Mouse (Mus musculus) MEL (cell line): ENCODE results near the gene Tenm3. TPM values are rescaled to one million over a fixed set of nuclear protein-coding genes. Genes with fewer than 3 reads are reported as not detected.

Source experiments
- DNase-seq: peaks from one replicate; pipeline ENCODE4 v3.0.0; 2011; ENCODE audit warnings: low read depth, low spot score
- H3K27ac ChIP-seq: 2 replicates; pipeline ENCODE4 v1.5.1; 2012; ENCODE audit warnings: low read depth, mild to moderate bottlenecking, control low read depth, low read length, moderate library complexity; ENCODE audit not compliant: control insufficient read depth
- H3K27me3 ChIP-seq, 2 experiments: fragments of 150-350 bp in 1 of 2; sonication (generic) in 1 of 2; 2 replicates each; pipeline ENCODE4 v1.6.1; 2012; ENCODE audit warnings: low read length in 2 of 2, mild to moderate bottlenecking in 2 of 2, improper control_type of control experiment in 1 of 2, moderate library complexity in 1 of 2; ENCODE audit not compliant: insufficient read depth in 2 of 2, control insufficient read depth in 1 of 2
- H3K36me3 ChIP-seq, 2 experiments: 2 replicates each; pipeline ENCODE4 v1.6.1; 2012 to 2014; ENCODE audit warnings: low read length in 2 of 2, improper control_type of control experiment in 1 of 2, inconsistent platforms in 1 of 2, mild to moderate bottlenecking in 1 of 2; ENCODE audit not compliant: insufficient read depth in 2 of 2, control insufficient read depth in 1 of 2
- H3K4me1 ChIP-seq, 2 experiments: fragments of 150-350 bp in 1 of 2; sonication (generic) in 1 of 2; 2 replicates each; pipeline ENCODE4 v1.6.1; 2012; ENCODE audit warnings: low read length in 2 of 2, improper control_type of control experiment in 1 of 2, mild to moderate bottlenecking in 1 of 2; ENCODE audit not compliant: insufficient read depth in 2 of 2, control insufficient read depth in 1 of 2
- H3K4me3 ChIP-seq, 2 experiments: fragments of 150-350 bp in 1 of 2; sonication (generic) in 1 of 2; 2 replicates each; pipeline ENCODE4 v1.5.1; 2012; ENCODE audit warnings: low read depth in 2 of 2, low read length in 2 of 2, mild to moderate bottlenecking in 2 of 2, moderate library complexity in 2 of 2, control low read depth in 1 of 2, improper control_type of control experiment in 1 of 2; ENCODE audit not compliant: control insufficient read depth in 1 of 2, insufficient read depth in 1 of 2
- H3K79me2 ChIP-seq: 2 replicates; pipeline ENCODE4 v1.6.1; 2012; ENCODE audit warnings: mild to moderate bottlenecking, low read length, moderate library complexity; ENCODE audit not compliant: control insufficient read depth, poor library complexity, insufficient read depth
- H3K9ac ChIP-seq: 2 replicates; pipeline ENCODE4 v1.6.1; 2012; ENCODE audit warnings: low read depth, mild to moderate bottlenecking, control low read depth, low read length, moderate library complexity; ENCODE audit not compliant: control insufficient read depth, poor library complexity, severe bottlenecking
- H3K9me3 ChIP-seq: fragments of 150-350 bp; sonication (generic); replicated peaks from 2 replicates; pipeline ENCODE4 v1.6.1; 2012; ENCODE audit warnings: mild to moderate bottlenecking, low read length, improper control_type of control experiment, moderate library complexity; ENCODE audit not compliant: insufficient read depth
- BHLHE40 ChIP-seq: IDR thresholded peaks from 2 replicates; pipeline ENCODE4 v1.6.1; 2012; ENCODE audit warnings: low read depth, mild to moderate bottlenecking, inconsistent platforms, low read length, improper control_type of control experiment, borderline replicate concordance
- CHD1 ChIP-seq: IDR thresholded peaks from 2 replicates; pipeline ENCODE4 v1.6.1; 2012; ENCODE audit warnings: low read depth, mild to moderate bottlenecking, inconsistent platforms, low read length, improper control_type of control experiment
- E2F4 ChIP-seq: IDR thresholded peaks from 2 replicates; pipeline ENCODE4 v1.6.1; 2011; ENCODE audit warnings: low read depth, low read length, improper control_type of control experiment, borderline replicate concordance
- ELF1 ChIP-seq: IDR thresholded peaks from 2 replicates; pipeline ENCODE4 v1.6.1; 2014; ENCODE audit warnings: low read depth, mild to moderate bottlenecking, inconsistent platforms, low read length, improper control_type of control experiment, moderate library complexity
- EP300 ChIP-seq, 2 experiments: IDR thresholded peaks; 2 replicates each; pipeline ENCODE4 v1.6.1; 2011; ENCODE audit warnings: improper control_type of control experiment in 2 of 2, low read length in 2 of 2, low read depth in 1 of 2, mild to moderate bottlenecking in 1 of 2
- GABPA ChIP-seq: IDR thresholded peaks from 2 replicates; pipeline ENCODE4 v1.6.1; 2012; ENCODE audit warnings: low read depth, mild to moderate bottlenecking, inconsistent platforms, low read length, improper control_type of control experiment, moderate library complexity
- GATA1 ChIP-seq: IDR thresholded peaks from 2 replicates; pipeline ENCODE4 v1.6.1; 2011; ENCODE audit warnings: low read depth, low read length, improper control_type of control experiment
- HCFC1 ChIP-seq: IDR thresholded peaks from 2 replicates; pipeline ENCODE4 v1.6.1; 2012; ENCODE audit warnings: low read depth, mild to moderate bottlenecking, inconsistent platforms, low read length, improper control_type of control experiment, moderate library complexity
- KAT2A ChIP-seq: conservative IDR thresholded peaks from 2 replicates; pipeline ENCODE4 v1.6.1; 2012; ENCODE audit warnings: low read depth, low read length, improper control_type of control experiment, inconsistent platforms
- MEF2A ChIP-seq: IDR thresholded peaks from 2 replicates; pipeline ENCODE4 v1.6.1; 2014; ENCODE audit warnings: low read depth, mild to moderate bottlenecking, inconsistent platforms, low read length, improper control_type of control experiment; ENCODE audit not compliant: poor library complexity, insufficient replicate concordance, severe bottlenecking; ENCODE audit errors: extremely low read depth
- MXI1 ChIP-seq: IDR thresholded peaks from 2 replicates; pipeline ENCODE4 v1.6.1; 2011; ENCODE audit warnings: mild to moderate bottlenecking, low read depth, low read length, improper control_type of control experiment
- NELFE ChIP-seq: IDR thresholded peaks from 2 replicates; pipeline ENCODE4 v1.6.1; 2011; ENCODE audit warnings: low read depth, low read length, improper control_type of control experiment
- POLR2AphosphoS2 ChIP-seq: IDR thresholded peaks from 2 replicates; pipeline ENCODE4 v1.6.1; 2011; ENCODE audit warnings: low read length, improper control_type of control experiment
- POLR2AphosphoS5 ChIP-seq: IDR thresholded peaks from 2 replicates; pipeline ENCODE4 v1.6.1; 2012; ENCODE audit warnings: low read depth, borderline replicate concordance, mild to moderate bottlenecking, inconsistent platforms, low read length, moderate library complexity, mixed read lengths
- RAD21 ChIP-seq: IDR thresholded peaks from 2 replicates; pipeline ENCODE4 v1.6.1; 2011; ENCODE audit warnings: mild to moderate bottlenecking, low read depth, low read length, improper control_type of control experiment
- RCOR1 ChIP-seq: IDR thresholded peaks from 2 replicates; pipeline ENCODE4 v1.6.1; 2012; ENCODE audit warnings: low read depth, mild to moderate bottlenecking, inconsistent platforms, low read length, improper control_type of control experiment
- SIN3A ChIP-seq: IDR thresholded peaks from 2 replicates; pipeline ENCODE4 v1.6.1; 2012; ENCODE audit warnings: low read length, improper control_type of control experiment, inconsistent platforms
- SMC3 ChIP-seq: IDR thresholded peaks from 2 replicates; pipeline ENCODE4 v1.6.1; 2011; ENCODE audit warnings: low read depth, low read length, improper control_type of control experiment
- TAL1 ChIP-seq: IDR thresholded peaks from 2 replicates; pipeline ENCODE4 v1.6.1; 2012; ENCODE audit warnings: mild to moderate bottlenecking, inconsistent platforms, low read length, moderate library complexity, mixed read lengths
- TBP ChIP-seq: IDR thresholded peaks from 2 replicates; pipeline ENCODE4 v1.8.0; 2011; ENCODE audit warnings: low read depth, low read length, improper control_type of control experiment
- TCF12 ChIP-seq: IDR thresholded peaks from 2 replicates; pipeline ENCODE4 v1.6.1; 2014; ENCODE audit warnings: low read depth, mild to moderate bottlenecking, inconsistent platforms, low read length, improper control_type of control experiment, moderate library complexity
- USF1 ChIP-seq: IDR thresholded peaks from 2 replicates; pipeline ENCODE4 v1.6.1; 2014; ENCODE audit warnings: low read depth, mild to moderate bottlenecking, inconsistent platforms, low read length, improper control_type of control experiment, moderate library complexity
- USF2 ChIP-seq, 2 experiments: IDR thresholded peaks; 2 replicates each; pipeline ENCODE4 v1.6.1; 2011 to 2012; ENCODE audit warnings: improper control_type of control experiment in 2 of 2, low read length in 2 of 2, borderline replicate concordance in 1 of 2, inconsistent platforms in 1 of 2, low read depth in 1 of 2, mild to moderate bottlenecking in 1 of 2; ENCODE audit not compliant: insufficient read depth in 1 of 2
- ZC3H11A ChIP-seq: IDR thresholded peaks from 2 replicates; pipeline ENCODE4 v1.6.1; 2012; ENCODE audit warnings: low read depth, mild to moderate bottlenecking, inconsistent platforms, low read length, improper control_type of control experiment
- ZKSCAN1 ChIP-seq: IDR thresholded peaks from 2 replicates; pipeline ENCODE4 v1.6.1; 2012; ENCODE audit warnings: low read depth, mild to moderate bottlenecking, inconsistent platforms, low read length, improper control_type of control experiment, moderate library complexity
- ZMIZ1 ChIP-seq: IDR thresholded peaks from 2 replicates; pipeline ENCODE4 v1.6.1; 2012; ENCODE audit warnings: low read depth, mild to moderate bottlenecking, inconsistent platforms, low read length, improper control_type of control experiment, moderate library complexity
- polyA plus RNA-seq, 2 experiments: library from polyadenylated mRNA; stranded (reverse) in 1 of 2; unstranded in 1 of 2; fragments of >175 nt in 1 of 2; fragments of >200 nt in 1 of 2; gene quantifications; 2 replicates each; pipeline versions ENCODE4 v1.2.1 to v1.2.4; 2012; ENCODE audit warnings: low replicate concordance in 2 of 2, low read depth in 1 of 2; ENCODE audit not compliant: insufficient read length in 2 of 2, insufficient read depth in 1 of 2, missing spikeins in 1 of 2
- total RNA-seq: library from RNA; depleted of rRNA; stranded (reverse); fragments of 300-350 nt; gene quantifications from 2 replicates; pipeline ENCODE4 v1.2.3, GENCODE M21; 2012

Tenm3 gene
- total and polyA plus RNA-seq, 3 experiments: not detected

DNA sequence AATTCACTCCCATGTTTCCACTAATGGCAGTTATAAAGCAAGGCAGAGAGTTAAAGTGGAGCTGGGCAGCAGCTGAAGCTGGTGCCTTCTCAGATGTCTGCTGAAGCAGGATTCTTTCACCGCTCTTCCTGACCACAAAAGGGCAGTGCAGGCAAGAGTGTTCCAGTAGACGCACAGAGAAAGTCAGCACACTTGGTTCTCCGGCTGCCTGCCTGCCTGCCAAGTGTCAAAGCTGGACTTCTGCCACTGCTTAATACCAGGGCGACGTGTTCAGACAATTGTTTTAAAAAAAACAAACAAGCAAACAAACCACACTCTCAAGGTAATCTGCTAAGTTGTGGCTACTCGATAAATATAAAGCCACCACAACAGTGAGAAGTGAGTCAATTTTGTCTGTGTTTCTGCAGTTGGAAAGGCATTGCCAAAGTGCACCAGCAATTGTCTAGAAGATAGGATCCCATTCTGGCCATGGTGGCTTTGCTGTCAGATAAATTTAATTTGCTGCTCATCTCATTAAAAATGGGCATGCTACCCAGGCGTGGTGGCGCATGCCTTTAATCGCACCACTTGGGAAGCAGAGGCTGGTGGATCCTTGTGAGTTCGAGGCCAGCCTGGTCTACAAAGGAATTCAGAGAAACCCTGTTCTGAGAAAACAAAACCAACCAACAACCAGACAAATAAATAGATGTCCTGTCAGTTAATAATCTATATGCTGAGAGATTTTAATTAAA lies 152.9 kb downstream of the Tenm3 start:
- Histone ChIP-seq H3K4me1 (no peaks in the 10 kb centered on the region), H3K36me3 (no peaks in the 10 kb centered on the region), H3K9ac (no peak overlapping the region), H3K27me3 (no peaks in the 10 kb centered on the region), H3K79me2 (no peaks in the 10 kb centered on the region), H3K27ac (no peak overlapping the region), H3K4me3 (no peak overlapping the region), H3K9me3 (no peaks in the 10 kb centered on the region)
- TF ChIP-seq ZKSCAN1: no peak
- no peak for TF ChIP-seq CHD1
- no peak for TF ChIP-seq EP300 (IDR thresholded peaks at IDR 0.05; ENCODE audit: low read depth in 1 of 2, low read length in 2 of 2)
- TF ChIP-seq TAL1: no peak
- TF ChIP-seq SMC3: no peak
- TF ChIP-seq HCFC1: no peak
- TF ChIP-seq SIN3A: no peak
- TF ChIP-seq TCF12: no peak
- no peak for TF ChIP-seq GATA1
- TF ChIP-seq E2F4: no peak
- no peak for TF ChIP-seq ELF1
- no peak for TF ChIP-seq KAT2A
- TF ChIP-seq ZC3H11A: no peak
- no peak for DNase-seq

DNA sequence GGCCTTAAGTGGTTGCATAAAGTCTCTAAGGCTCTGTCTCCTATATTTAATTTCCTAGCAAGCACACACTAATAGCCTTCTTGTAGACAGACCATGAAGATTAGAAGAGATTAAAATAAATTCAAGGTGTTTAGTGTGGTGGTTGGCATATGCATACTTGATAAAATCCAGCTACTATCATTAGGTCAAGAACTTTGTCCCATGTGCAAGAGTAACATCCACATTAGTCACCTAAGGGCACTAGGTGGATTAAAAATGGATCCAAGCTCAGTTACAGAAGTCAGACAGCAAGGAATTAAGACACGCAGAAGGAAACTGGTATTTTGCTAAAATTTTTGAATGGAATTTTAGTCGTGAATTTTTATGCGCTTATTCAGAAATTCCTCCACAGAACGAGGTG lies 155.0 kb downstream of the Tenm3 start:
- H3K9ac ChIP-seq: no peak overlapping the region
- H3K79me2 ChIP-seq: no peaks in the 10 kb centered on the region
- H3K4me1 ChIP-seq: no peaks in the 10 kb centered on the region
- no peaks in the 10 kb centered on the region for H3K9me3 ChIP-seq
- no peaks in the 10 kb centered on the region for H3K27me3 ChIP-seq
- no peak overlapping the region for H3K4me3 ChIP-seq
- no peak for DNase-seq
- TF ChIP-seq TCF12: no peak
- TF ChIP-seq POLR2AphosphoS5: no peak
- no peak for TF ChIP-seq RAD21
- TF ChIP-seq BHLHE40: no peak
- TF ChIP-seq RCOR1: no peak
- TF ChIP-seq USF2 (IDR thresholded peaks at IDR 0.05; ENCODE audit: borderline replicate concordance in 1 of 2, insufficient read depth in 1 of 2, low read depth in 1 of 2, low read length in 2 of 2): no peak
- no peak for TF ChIP-seq POLR2AphosphoS2
- TF ChIP-seq USF1: no peak
- no peak for TF ChIP-seq GABPA
- no peak for TF ChIP-seq MEF2A
- TF ChIP-seq NELFE: no peak
- TF ChIP-seq MXI1: no peak
- TF ChIP-seq TBP: no peak
- no peak for TF ChIP-seq ZKSCAN1
- TF ChIP-seq ZMIZ1: no peak
- no peak for TF ChIP-seq ELF1
- no peak overlapping the region for H3K27ac ChIP-seq
- H3K36me3 ChIP-seq: no peaks in the 10 kb centered on the region
